ENCODE assay signal across 15 mouse cellular contexts in the genomic region with DNA sequence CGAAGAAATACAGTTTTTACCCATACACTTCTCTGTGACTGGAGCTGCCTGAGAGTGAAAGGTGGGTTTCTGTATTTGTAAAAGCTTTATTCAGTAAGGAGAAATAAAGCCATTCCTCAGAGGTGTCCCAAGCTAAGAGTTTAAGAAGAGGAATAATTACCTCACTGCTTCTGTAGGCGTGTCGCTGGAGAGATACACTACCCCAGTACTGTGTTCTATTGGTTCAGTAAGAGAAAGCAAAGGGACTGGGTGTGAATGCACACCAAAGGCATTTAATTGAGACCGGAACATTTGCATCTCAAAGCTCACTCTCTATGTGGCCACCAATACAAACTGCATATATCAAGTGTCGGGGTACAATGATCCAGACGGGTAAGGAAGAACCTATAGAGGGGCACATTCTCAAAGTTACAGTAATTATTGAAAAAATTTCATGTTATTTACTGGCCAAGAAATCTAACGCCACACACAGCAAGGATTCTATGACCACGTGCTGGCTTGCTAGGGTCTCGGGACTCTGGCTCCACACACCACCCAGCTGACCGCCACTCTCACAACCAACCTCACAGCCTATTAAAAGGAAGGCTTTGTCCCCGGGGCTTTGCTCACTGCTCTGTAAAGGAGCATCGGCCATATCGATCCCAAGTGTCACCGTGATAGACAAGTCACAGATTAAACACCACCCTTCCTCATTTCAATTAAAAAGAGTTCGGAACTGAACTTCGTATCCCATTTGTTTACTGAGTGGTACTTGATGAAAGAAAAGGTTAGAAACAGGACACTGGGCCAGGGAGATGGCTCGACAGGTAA.
A peak's percentile ranks its signal among the peaks of the same experiment; 100 is the strongest.
DNase-seq lines count a peak whose midpoint lies in the region; ATAC-seq lines count a peak whose summit lies in the region.
"Had no signal": no experiment of that assay in that cellular context is flagged by ENCODE, and none has a peak within 500 bp of the region (broad histone marks: within the 10 kb centered on the region; RNA-seq: fewer than 3 reads in every experiment).

No protein-coding gene starts in this region.

- peaks cover 80% of the 10 kb centered on the region for H3K4me1 ChIP-seq in embryonic facial prominence, embryonic 10.5 days
- peaks cover 29% of the 10 kb centered on the region for H3K4me1 ChIP-seq in hindbrain, embryonic 11.5 days (replicated peaks; ENCODE audit: control insufficient read depth, insufficient read depth, low read length)
- peaks cover 68% of the 10 kb centered on the region for H3K4me1 ChIP-seq in midbrain, embryonic 14.5 days (ENCODE audit: control insufficient read depth, insufficient read depth, low read length)

- 44% methylated on average over 17 of the region's 17 CpGs for WGBS in embryonic facial prominence, embryonic 10.5 days
- whole genome bisulfite sequencing in hindbrain, embryonic 11.5 days: 21% methylated on average over 17 of the region's 17 CpGs
- WGBS in midbrain, embryonic 14.5 days: 7% methylated on average over 17 of the region's 17 CpGs

- peak overlapping the region; percentile 23 for H3K4me2 ChIP-seq in hindbrain, embryonic 11.5 days (replicated peaks; ENCODE audit: low read depth, low read length)
- peak overlapping the region; percentile 21 for H3K4me2 ChIP-seq in midbrain, embryonic 14.5 days (ENCODE audit: low read length)

- no peak overlapping the region for H3K9ac ChIP-seq in hindbrain, embryonic 11.5 days (ENCODE audit: low read depth, low read length)
- no peak overlapping the region for H3K9ac ChIP-seq in midbrain, embryonic 14.5 days (replicated peaks; ENCODE audit: low read length)
- H3K9ac ChIP-seq: liver, postnatal 0 days had no signal

- H3K9me3 ChIP-seq in embryonic facial prominence, embryonic 10.5 days: no peaks in the 10 kb centered on the region
- H3K9me3 ChIP-seq in hindbrain, embryonic 11.5 days (ENCODE audit: control insufficient read depth, low read length): no peaks in the 10 kb centered on the region
- H3K9me3 ChIP-seq in midbrain, embryonic 14.5 days (ENCODE audit: control insufficient read depth, low read length): no peaks in the 10 kb centered on the region
- H3K9me3 ChIP-seq: megakaryocyte, embryonic 14.5 days had no signal

- no peak overlapping the region for H3K4me3 ChIP-seq in embryonic facial prominence, embryonic 10.5 days
- no peak overlapping the region for H3K4me3 ChIP-seq in hindbrain, embryonic 11.5 days (ENCODE audit: low read depth, low read length)
- no peak overlapping the region for H3K4me3 ChIP-seq in midbrain, embryonic 14.5 days (replicated peaks; ENCODE audit: low read depth, low read length)
- H3K4me3 ChIP-seq: megakaryocyte, embryonic 14.5 days had no signal

- DNase-seq in ZHBTc4 (ENCODE audit: low read depth, low spot score): peak; percentile 24
- no peak for DNase-seq in embryonic facial prominence, embryonic 10.5 days (ENCODE audit: low spot score)
- peak; percentile 63 for DNase-seq in hindbrain, embryonic 11.5 days (ENCODE audit: low spot score)
- peak; percentile 49 for DNase-seq in midbrain, embryonic 14.5 days
- no peak for DNase-seq in left cerebral cortex, postnatal 25 days (ENCODE audit: low spot score in 2 of 2)
- DNase-seq in thymus, postnatal 10 days (ENCODE audit: low spot score in 2 of 2): no peak
- DNase-seq in adrenal gland, adult 18-20 months (ENCODE audit: low spot score in 2 of 2): no peak
- DNase-seq in ovary, postnatal 14 days (ENCODE audit: low spot score): no peak
- DNase-seq: adrenal gland, adult 2 months; gastrocnemius, postnatal 25 days; left cerebral cortex, postnatal 4 days; liver, postnatal 0 days had no signal

- peak overlapping the region; percentile 44; the same call in 1 of the 2 replicates for H3K27ac ChIP-seq in embryonic facial prominence, embryonic 10.5 days (replicated peaks)
- H3K27ac ChIP-seq in hindbrain, embryonic 11.5 days (ENCODE audit: low read depth, low read length): peak overlapping the region; percentile 53
- H3K27ac ChIP-seq in midbrain, embryonic 14.5 days (replicated peaks; ENCODE audit: low read depth, low read length): 0 out of 2 replicates have a peak overlapping the region, but pooled peaks have one; percentile 28
- H3K27ac ChIP-seq: stomach, postnatal 0 days had no signal

- peak; percentile 89 for ATAC-seq in hindbrain, embryonic 11.5 days (ENCODE audit: low FRiP score)
- ATAC-seq in midbrain, embryonic 14.5 days (ENCODE audit: low FRiP score, low TSS enrichment): peak; percentile 66; the same call in 1 of the 2 replicates
- ATAC-seq: inflammation-experienced regulatory T-cells, adult 6 months; liver, postnatal 0 days had no signal

- intact Hi-C loops in left cerebral cortex, postnatal 25 days (cut with DNase I): loop anchor here (5.0 kb wide), 1 partner anchor 52 kb away; no protein-coding TSS in a partner anchor

- no peaks in the 10 kb centered on the region for H3K27me3 ChIP-seq in embryonic facial prominence, embryonic 10.5 days (replicated peaks; ENCODE audit: low read depth, poor library complexity, severe bottlenecking)
- H3K27me3 ChIP-seq in hindbrain, embryonic 11.5 days (ENCODE audit: control insufficient read depth, insufficient read depth, low read length): no peaks in the 10 kb centered on the region
- no peaks in the 10 kb centered on the region for H3K27me3 ChIP-seq in midbrain, embryonic 14.5 days (ENCODE audit: control insufficient read depth, insufficient read depth, low read length)
- H3K27me3 ChIP-seq: megakaryocyte, embryonic 14.5 days had no signal

- H3K36me3 ChIP-seq in embryonic facial prominence, embryonic 10.5 days (replicated peaks): no peaks in the 10 kb centered on the region
- H3K36me3 ChIP-seq in hindbrain, embryonic 11.5 days (ENCODE audit: control insufficient read depth, insufficient read depth, low read length): no peaks in the 10 kb centered on the region
- no peaks in the 10 kb centered on the region for H3K36me3 ChIP-seq in midbrain, embryonic 14.5 days (ENCODE audit: control insufficient read depth, insufficient read depth, low read length)

Comparison
In these comparisons a context has a peak if more than half of its experiments do, and no peak if none do; other contexts are left out.
1. DNase-seq: peak in ZHBTc4 (single experiment), hindbrain, embryonic 11.5 days (single experiment) and midbrain, embryonic 14.5 days (single experiment); none in embryonic facial prominence, embryonic 10.5 days (single experiment), left cerebral cortex, postnatal 25 days (0 of 2), thymus, postnatal 10 days (0 of 2), adrenal gland, adult 18-20 months (0 of 2) and ovary, postnatal 14 days (single experiment).
2. Peak in every context shown above with its lines, with median percentiles within 50 percentile points of each other: H3K27ac ChIP-seq.